Mouse (Mus musculus): ENCODE results near the gene Coro1b.

- TF ChIP-seq CTCF (IDR thresholded peaks at IDR 0.05; ENCODE audit: low read depth, low read length) = no peak
- no peak for TF ChIP-seq POLR2A (IDR thresholded peaks at IDR 0.05; ENCODE audit: extremely low read depth, insufficient read depth, low read length)
Observed at GRCm38 (mm10) chr19:4151898-4152297, 3.5 kb downstream of the Coro1b start.
